Mouse (Mus musculus) kidney, postnatal 4 days (tissue): ENCODE measurements around the gene Ttc29.

Source experiments
- DNase-seq, 2 experiments: peaks; one replicate each; pipeline ENCODE4 v3.0.0; 2021; ENCODE audit warnings: mixed read lengths in 2 of 2

Ttc29 gene

DNA sequence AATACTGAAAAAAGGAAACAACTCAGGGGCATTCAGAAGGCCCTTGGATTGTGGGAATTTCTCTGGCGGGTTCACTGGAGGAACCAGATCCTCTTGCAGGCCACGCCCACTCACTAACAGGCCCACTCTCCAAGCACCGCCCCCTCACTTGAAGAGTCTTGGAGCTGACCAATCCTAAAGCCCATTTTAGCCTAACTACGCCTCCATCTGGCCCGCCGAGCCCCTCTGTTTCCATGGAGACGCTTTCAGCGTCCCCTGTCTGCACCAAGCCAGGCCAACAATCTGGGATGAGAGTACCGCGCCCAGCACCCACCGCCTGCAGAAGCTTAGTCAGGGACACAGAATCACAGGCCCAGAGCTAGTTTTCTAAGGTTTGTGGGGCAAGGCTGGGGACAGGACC, at the start of gene Ttc29:
Ttc29 (plus strand) TSS at position 224 of the 400 bp plus-strand sequence.
- DNase-seq = peak; percentile 74 to 86

DNA sequence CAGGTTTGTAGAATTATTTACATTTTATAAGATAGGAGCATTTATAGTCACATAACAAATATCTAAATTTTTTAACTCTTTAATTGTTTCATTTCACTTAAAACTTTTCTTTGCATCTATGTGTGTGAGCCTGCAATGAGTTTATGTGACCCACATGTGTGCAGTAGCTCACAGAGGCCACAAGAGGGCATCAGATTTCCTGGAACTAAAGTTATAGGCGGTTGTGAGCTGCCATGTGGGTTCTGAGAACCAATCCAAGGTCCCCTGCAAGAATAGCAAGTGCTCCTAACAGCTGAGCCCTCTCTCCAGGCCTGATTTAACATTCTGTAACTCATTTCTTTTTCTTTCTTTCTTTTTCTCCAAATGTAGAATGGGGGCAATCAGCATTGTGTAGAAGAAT, 41.7 kb upstream of the Ttc29 start:
- no peak for DNase-seq

DNA sequence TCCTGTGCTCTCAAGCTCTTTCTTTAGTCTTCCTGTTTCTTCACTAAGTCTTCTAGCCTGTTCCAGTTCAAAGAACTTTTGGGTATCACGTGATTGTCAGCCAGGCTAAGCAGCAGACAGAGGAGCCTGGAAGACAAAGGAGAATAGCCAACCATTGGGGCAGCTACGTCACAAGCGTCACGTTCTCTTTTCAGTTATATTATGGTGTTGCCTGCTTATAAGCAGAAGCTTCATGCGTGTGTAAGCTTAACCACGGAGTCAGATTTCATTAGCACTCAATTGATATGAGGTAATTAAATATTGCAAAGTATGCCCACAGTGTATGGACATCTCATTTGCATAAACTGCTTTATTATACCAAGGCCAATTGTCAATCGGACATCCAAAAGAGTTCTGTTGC, 30.4 kb upstream of the Ttc29 start:
- DNase-seq = no peak

DNA sequence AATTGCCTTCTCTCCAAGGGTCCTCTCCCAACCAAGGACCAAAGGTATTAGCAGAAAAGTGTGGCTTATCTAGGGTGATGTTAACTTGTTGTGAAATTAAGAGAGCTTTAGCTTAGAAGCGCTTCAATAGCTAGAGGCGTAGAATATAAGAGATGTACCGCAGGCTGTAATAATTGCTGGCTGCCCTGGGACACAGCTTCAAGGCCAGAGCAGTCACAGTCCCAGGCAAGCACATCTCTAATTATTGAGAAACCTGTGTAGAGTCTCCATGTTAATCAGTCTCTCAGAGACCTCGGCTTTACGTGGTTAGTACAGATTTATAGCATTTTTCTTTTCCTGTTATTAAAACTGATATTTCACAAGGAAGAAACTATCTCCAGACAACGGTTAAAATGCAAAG, 29.7 kb upstream of the Ttc29 start:
- no peak for DNase-seq

DNA sequence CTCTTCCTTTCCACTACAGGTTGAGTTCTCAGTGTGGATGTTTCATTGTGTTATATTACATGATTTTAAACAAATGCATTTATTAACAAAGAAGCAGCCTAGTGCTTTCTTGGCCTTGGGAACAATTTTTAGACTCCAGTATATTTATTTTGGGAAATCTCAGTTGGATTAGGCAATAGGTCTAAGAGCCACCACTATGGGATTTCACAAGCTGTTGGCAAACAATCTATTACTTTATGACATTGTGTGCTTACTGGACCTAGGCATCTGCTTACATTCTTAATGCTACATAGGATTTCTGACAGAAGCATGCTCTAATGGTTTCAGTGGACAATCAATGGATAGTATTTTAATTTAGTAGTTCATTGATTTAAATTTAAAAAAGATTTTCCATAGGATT, 26.0 kb upstream of the Ttc29 start:
- DNase-seq = no peak

DNA sequence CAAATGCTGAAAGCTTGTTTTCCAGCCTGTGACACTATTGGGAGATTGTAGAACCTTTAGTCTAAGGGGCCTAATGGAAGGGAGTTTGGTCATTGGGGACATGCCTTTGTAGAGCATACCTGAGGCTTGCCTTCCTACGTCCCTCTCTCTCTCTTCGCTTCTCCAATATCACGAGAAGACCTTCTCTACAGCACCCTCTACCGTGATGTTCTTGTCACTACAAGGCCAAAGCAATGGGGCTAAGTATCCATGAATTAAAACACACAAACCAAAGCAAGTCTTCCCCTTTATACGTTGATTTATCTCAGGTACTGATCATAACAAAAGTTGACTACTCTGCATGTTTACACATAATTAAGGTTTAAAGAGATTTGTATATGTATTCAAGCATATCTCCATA, 8.9 kb upstream of the Ttc29 start:
- no peak for DNase-seq

DNA sequence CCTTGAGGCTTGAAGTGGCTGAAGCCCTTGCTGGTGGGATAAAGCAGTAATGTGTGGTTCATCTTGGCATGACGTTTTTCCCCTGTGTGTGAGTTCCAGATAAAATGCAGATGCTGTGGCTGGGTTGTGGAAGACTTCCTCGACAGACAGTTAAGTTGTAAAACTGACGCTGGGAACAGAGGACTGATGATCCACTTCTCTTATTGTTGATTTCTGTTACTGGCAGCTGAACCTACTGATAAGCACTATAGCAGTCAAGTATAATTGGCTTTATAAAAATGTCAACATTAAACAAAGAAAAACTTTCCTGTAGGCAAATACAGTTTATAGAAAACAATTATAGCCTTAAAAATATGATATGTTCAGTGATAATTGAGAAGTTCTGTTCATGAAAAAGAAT, 2.7 kb upstream of the Ttc29 start:
- no peak for DNase-seq

DNA sequence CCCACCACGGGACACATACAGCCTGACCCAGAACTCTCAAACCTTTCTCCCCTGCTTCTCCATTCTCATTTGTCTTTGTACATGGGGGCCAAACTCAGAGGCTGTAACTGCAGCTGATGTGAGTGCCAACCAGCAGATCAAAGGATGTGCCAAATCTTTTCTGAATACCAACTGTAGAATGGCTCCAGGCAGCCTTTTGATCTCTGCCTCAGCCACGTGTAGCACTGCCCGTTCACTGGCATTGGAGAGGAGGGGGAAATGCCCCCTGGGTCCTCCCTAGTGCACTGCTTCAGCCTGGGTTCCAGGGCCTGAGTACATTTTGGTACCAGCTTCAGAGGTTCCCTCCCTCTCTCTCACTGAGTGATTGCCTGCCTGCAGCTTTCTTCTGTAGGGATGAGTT, 1.5 kb downstream of the Ttc29 start:
- DNase-seq = no peak

DNA sequence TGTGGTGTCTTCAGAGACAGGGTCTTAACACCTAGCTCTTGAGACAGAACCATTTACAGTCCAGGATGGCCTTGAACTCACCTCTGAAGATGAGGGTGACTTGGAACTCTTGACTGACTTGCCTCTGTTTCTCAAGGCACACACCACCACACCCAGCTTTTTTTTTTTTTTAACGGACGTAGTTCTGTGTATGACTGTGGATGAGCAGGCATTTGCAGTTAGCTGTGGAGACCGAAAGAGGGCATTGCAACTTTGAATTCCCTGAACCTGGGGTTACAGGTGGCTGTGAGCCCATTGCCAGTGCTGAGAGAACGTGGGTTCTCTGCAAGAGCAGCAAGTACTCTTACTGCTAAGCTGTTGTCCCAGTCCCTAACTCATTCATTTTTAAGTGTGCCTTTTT, 13.0 kb downstream of the Ttc29 start:
- DNase-seq = no peak

DNA sequence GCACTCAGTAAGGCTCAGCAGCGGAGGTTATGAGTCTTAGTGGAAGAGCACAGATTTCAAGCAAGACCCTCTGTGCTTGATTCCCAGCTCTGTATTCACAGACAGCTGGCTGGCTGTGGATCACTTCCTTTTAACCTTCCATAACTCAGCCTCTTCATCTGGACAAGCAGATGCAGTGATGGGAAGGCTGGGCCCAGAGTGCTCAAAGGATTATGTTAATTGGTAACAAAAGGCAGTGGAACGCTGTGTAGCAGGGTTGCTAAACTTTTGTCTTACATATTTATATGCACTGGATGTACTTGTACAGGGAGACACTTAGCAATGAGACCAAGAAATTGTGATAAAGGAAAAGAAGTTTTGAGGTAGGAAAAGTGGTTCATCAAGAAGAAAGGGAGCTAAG, 17.6 kb downstream of the Ttc29 start:
- no peak for DNase-seq

DNA sequence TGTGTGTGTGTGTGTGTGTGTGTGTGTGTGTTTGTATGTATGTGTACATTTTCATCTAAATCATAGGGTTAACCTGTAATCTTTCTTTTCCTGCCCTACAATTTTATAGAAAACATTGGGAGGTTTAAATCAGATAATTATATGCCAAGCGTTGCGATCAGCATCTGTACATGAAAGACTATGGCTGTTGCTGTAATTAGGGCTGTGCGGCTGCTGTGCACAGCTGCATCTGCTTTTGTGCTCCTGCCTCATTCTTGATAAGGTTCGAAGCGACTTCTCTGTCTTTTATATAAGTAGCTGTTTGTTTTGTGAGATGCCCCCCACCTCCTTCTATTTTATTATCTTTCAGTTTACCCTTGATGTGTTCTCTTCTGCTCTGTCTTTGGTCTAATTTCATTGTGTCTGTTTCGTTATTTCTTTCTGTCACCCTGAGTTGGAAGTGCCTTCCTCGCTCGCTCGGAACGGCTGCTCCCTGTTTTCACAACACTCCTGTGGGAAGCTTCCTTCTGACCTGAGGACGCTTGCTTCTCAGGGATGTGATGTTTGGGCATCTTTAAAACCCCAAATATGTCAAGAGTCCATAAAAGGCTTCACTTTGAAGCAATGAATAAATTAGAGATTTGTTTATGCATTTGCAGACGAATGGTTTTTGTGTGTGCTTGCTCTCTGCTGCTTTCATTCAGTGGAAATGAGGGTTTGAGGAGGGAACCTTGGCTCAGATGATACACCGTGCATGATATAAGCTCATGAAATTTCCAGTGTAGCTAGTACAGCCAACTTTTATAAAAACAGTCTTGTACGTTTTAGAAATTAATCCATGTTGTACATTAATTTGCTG, 20.0 kb downstream of the Ttc29 start:
- no peak for DNase-seq

DNA sequence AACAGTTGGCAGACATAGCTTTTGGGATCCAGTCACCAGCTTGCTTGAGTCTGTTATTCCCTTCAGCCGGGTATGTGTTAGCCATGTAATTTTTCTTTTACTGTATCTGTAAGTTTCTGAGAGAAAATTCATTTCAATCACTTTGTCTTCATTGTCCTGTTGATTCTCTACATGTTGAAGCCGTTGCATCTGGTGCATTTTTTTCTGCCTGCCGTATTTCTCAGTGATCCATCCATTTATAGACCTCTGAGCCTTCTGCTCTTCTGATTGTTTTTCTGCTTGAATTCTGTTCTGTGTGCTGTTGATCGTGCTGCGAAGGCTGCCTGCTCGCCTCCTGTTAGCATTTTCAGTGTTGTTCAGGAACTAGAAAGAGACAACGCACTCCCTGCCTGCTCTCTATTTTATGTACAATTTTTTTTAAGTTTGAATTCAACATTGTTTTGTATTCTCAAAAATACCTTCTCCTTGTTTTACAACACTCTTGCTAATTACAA, 20.7 kb downstream of the Ttc29 start:
- no peak for DNase-seq

DNA sequence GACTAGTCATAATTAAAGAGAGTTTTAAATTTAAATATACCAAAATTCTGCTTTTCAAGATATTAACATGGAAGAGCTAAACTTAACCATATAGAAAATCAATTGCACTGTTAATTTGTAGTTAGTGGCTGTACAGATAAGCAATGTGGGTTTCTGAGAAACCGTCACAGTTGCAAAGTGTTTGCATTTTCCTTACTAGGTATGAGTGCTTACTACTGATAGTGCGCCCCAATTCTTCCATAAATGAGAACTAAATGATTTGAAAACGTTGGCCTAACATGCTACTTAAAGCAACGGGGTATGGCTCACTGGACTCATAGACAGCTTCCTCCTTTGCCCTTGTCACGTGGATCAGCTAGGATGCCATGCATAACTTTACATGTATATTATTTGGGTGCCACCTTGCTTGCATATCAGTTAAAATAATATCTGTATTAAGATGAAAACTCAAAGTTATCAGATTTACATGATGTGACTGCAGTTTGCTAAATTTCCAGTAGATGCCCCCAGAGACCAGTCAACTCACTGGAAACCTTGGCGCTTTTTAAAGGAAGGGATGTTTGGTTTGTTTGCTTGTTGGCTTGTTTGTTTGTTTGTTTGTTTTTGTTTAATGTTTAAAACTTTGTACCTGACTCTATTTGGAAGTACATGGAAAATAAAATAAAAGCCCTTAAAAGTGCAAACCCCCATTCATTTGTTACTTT, 25.0 kb downstream of the Ttc29 start:
- peak; percentile 19 to 39 for DNase-seq

DNA sequence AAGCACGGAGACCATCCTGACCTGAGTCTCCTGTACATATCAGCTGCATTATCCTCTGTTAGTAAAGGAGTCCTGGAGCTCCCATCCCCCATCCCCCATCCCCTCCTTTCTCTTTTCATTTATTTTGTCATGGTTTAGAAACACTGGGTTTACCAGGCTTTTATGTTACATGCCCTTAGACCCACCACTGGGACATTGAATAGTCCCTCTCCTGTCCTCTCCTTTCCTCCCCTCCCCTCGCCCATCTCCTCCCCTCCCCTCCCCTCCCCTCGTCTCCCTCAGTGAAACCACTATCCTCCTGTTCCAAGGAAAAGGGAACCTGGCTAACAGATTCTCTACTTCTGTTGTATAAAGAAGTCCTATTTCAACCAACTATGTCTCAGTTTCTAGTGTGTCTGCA, 38.0 kb downstream of the Ttc29 start:
- DNase-seq = no peak

DNA sequence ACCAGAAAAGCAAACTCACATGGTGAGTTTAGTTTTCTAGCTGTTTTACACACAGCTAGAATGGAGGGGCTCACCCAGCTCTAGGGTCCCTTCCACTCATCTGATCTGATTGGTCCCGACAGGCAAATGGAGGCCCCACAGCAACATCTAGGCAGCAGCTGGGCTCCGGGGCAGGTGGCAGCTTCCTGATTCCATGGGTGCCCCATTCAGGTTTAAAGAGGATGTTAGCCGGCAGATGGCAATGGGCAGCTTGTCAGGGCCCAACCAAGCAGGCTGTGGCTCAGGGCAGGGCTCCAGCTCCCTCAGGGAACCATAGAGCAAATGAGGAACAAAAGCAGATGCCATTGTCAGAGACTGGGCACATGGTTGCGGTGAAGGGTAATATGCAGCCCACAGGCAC, 41.3 kb downstream of the Ttc29 start:
- DNase-seq = no peak

DNA sequence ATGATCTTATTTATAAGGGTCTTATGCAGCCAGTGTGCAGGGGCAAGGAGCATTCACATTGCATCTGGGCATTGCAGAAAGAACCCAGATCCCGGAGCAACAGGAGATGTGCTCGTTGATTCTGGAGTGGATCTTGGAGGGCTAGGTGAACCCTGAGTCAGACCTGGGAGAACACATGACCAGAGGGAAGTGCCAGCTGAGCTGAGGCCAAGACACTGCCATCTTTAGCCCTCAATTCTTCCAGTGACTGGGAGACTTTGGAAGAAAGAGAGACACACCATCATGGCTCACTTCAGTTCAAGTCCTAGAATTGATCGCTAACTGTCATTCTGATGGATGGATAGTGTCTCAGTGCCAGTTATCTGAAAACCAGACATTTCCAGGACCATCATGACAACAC, 41.9 kb downstream of the Ttc29 start:
- DNase-seq = no peak

DNA sequence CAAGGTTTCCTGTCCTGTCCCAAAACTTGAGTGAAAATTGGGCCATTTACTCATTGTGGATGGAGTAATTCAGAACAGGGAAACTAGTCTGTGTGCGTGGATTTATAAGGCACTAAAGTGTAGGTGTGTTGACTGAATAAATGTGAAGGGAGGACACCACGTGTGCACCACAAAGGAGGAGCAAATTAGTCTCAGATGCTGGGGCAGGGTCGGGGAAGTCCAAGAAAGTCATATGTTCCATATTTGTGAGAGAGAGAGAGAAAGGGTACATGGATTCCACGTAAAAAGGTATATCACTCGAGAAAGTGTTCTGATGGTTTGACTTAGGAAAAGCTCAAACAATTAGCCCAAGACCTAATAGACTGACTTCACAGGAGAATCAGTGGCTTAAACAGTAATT, 52.4 kb downstream of the Ttc29 start:
- no peak for DNase-seq

DNA sequence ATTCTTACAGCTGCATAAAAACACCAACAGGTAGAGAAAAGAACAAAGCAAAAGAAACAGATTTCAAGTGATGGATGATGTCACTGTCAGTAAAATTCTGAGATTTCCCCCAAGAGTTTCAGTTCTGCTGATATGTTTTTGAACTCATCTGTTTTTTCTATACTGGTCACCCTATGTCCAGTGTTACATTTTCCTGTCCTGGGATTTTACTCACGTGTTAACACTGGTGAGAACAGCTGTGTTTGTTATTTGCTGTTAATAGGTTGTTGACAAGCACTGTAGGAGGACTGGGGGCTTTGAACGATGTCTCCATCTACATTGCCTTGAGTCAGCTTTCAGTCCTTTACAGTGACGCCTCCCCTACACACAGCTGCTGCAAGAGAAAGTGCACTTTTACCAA, 53.1 kb downstream of the Ttc29 start:
- no peak for DNase-seq

DNA sequence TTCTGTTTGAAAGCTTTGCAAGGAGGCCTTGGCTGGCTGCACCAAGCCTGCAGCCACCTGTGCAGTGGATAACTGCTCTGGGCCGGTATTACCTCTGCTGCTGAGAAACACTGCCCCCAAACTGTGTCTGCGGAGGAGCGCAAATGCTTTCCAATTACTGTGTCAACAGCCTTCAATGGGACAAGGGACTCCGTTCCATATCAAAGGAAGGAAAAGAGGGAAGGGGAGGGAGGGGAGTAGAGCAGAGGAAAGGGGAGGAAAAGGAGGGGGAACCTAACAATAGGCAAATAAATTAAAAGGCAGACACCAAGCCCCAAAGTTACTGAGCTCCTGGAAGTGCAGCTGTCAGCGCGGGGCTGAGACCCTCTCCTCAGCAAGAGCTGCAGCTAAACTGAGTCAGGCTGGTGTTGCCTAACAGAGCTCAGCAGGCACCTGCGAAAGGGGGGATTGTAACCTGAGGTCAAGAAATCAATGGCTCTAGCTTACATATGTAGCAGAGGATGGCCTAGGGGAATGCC, 54.9 kb downstream of the Ttc29 start:
- DNase-seq = peak; percentile 16 to 40

DNA sequence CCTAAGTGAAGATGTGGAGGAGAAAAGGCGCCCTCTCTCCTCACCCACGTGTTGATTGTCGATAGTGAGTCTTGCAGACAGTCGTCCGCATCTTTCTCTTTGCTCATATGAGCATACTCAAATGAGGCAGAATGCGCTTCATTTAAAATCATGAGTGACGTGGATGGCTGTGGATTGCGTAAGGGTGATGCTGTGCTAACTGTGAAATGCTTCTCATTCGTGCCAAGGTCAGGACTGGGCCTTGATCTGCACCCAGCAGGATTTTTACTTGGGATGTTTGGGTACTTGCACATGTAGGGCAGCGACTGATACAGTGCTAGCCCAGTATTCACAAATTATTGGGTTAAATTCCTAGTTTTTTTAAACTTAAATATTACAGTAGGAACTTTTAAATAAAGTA, 56.2 kb downstream of the Ttc29 start:
- no peak for DNase-seq

DNA sequence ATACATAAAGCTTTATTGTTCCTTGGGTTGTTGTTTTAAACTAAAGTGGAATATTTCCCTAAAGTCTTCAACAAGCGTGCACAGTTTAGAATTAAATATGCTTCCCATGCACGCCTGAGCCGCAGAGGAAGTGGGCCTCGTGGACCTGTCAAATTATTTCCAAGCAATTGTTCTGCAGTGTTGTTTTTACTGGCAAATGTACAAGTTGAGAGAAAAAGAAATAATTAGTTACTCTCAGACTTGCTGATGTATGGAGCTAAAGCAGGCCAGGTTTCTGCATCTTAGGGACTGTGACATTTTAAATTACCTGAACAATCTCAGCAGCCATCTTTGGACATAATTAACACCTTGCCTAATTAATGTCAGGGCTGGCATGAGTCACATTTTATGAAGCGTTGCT, 58.3 kb downstream of the Ttc29 start:
- peak in 1 of 2 experiments; percentile 24 for DNase-seq

DNA sequence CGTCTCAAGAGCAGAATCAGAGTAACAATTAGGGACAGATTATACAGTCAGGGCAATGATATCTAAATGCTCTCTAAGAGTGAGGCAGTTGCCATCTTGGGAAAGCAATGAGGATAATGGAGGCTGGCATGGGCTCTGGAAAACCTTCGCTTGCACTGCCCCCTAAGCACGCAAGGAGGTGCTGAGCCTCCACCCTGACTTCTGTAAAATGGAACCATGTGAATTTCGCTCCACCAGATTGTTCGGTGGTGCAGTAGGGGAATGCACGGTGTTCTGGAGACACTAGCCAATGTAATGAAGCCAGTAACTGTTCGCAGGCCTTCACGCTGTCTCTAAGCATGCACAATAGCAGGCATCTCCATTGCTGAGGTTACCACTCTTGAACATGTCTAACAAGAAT, 63.0 kb downstream of the Ttc29 start:
- DNase-seq = no peak

DNA sequence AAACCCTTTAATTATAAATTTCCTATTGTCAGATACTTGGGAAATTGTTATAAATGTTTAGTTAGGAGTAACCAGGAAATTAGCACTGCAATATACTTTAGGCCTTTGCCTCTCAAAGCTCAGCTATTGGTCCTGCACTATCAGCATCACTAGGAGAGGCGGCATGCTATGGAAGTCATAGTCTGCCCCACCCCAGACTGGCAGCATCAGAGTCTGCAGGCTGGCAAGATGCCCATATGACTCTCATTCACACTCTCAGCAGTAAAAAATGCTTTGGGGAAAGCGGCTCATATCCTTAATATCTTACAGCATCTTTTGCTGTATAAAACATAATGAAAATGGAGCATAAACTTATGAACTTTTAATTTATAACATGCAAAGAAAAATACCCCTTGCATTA, 64.3 kb downstream of the Ttc29 start:
- no peak for DNase-seq

DNA sequence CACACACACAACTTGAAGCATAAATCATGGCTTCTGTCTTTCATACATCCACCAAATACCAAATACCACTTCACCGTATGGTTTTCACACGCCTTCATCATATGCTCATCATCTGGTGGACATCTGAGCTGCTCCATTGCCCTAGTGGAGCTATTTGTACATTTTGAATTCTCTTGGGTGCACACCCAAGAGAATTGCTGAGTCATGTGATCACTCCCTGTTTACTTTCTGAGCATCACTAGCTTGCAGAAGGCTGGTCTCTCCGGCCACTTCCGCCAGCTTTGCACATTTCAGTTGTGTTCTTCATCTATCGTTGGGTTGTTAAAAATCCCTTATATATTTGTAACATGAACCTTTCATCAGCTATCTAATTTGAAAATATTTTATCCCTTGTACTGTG, 65.5 kb downstream of the Ttc29 start:
- no peak for DNase-seq
